Mouse (Mus musculus): ENCODE measurements at regions not wholly inside any gene's neighbourhood (a gene's known extent, or its start where the extent isn't known, plus 50 kb on each side); places are given as distances from the start of the nearest gene placed in this dataset.
"Not testable (repeated sequence)": the region's sequence is repeated elsewhere in the genome, so short reads cannot be mapped to it uniquely, and the experiment has no call there.

- DNase-seq = no peak
Measured at GRCm38 (mm10) chr17:63712937-63713336, 149.9 kb upstream of the Fer start.

DNA sequence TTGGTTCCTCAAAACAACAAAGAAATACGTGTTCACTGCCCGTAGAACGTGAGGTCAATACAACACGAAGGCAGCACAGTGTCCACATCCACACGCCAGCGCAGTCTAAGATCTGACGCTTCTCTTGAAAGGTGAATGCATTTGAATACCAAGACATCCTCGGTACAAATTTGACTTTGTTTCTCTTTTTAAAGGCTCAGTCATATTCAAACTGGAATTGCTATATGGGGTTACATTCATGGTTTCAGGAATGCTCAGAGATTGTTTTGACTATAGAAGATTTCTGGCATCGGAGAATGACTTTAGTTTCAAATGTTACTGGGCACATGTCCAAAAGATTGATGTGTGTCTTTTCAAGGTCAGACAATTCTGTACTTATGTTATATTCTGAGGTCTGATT, 147.2 kb upstream of the Fer start:
- peak in 1 of 2 experiments; percentile 28 for DNase-seq

- peak; percentile 91 to 94 for DNase-seq
Measured at GRCm38 (mm10) chr17:63716161-63716560, 146.7 kb upstream of the Fer start.

DNA sequence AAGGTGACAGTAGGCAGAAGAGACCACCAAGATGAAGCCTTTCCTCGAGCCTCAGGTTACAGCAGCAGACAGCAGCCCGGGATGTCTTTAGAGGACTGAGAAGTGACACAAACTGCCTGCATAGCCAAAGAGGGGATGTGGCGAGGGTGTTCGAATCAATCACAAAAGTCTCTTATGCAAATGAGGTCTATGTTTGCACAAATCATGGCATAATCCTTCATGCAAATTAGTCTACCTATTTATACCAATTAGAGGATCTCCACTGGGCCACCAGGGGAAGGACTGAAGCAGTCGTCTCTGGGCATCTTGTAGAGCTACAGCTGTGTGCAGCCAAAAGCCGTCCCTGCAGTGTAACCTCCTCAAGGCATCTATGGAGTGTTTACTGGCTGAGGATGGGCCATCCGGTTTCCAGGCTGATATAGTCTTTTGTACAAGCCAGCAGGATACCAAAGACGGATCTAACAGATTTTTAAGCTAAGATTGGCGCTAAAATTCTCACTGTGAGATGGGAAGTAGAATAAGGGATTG, 145.7 kb upstream of the Fer start:
- peak in 1 of 2 experiments; percentile 40 for DNase-seq

DNA sequence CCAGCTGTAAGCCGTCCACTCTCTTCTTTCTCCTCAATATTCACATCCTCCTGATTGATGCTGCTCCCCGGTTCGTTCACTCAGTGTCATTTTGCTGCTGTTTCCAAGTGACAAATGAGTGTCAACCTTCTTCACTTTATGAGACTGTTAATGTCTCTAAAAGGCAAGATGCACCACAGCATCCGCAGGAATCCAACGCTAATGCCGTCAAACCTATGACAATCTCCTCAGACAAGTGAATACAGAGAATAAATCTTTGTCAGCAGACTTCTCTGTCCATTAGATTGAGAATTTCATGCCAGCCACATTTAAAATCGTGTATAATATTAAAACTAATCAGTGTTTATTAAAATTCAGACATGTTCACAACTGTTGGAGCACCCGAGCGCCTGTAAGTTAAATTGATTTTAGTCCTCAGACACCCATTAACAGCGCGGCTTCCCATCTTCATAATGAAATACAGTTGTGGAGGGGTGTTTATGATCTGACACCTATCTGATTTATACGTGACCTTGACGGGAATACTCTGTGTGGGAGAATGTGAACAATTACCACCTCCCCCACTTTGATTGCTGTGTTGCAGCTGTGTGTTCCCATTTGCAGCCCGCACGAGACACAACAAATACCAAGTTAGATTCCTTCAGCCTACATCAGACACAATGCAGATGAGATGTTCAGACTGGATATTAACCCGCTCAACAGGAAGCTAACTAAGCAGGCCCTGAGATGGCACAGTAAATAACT, 143.7 kb upstream of the Fer start:
- DNase-seq = no peak

DNA sequence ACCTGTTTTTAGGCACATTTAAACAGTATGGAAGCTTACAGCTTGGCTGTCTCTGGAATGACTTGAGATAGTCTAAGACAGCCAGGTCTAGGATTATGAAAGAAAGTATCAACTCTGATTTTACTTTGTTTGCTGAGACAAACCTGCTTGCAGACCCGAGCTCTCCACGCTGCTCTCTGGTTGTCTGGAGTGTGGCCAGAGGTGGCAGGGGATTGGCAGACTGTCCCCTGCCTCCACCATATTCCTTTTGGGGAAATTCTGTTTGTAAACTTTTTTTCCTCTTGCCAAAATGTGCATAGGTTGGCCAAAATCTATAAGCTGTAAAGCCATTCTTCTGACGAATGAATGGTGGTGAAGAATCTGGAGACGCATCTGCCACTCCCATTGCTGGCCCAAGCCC, 143.1 kb upstream of the Fer start:
- DNase-seq = no peak

DNA sequence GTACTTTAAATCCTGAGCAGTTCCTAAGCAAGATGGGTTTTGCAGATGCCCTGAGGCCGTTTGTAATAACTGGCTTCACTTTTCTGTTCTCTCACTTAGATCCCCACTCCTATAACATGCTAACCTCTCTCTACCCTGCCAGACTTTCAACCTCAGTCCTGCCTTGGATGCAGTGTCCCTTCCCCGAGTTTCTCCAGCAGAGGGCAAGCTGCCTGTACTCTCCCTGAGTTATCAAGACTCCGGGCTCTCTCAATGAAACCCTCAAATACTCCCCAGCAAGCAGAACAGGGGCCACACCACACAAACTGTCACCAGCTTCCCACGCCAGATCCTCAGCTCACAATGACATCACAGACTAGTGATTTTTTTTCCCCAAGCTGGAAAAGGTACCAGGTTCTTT, 142.0 kb upstream of the Fer start:
- DNase-seq = peak; percentile 35 to 47

DNA sequence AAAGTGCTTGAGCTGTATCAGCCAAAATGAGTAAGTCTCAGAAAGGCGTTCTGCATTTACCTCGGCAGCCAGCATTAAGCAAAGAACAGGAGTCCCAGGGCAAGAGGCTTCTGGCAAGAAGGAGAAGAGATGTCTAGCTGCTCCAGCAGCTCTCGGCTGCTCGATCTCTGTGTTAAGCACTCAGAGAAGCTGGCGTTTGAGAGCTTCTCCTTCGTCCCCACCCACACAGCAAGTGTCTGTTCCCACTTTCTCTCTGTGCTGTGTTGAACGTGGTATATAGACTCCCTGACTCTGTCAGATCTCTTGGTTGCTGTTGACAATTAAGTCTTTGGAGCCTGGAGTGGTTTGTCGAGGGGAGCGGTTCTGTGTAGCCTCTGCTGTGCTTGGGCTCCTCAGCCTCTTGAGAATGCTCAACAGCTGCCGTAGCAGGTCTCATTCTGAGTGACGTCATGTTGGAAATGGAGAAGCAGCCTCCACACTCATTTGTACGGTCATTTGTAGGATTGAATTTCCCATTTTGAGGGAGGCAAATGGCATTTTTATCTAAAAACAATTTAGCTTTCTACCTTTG, 140.3 kb upstream of the Fer start:
- DNase-seq = peak in 1 of 2 experiments; percentile 30

DNA sequence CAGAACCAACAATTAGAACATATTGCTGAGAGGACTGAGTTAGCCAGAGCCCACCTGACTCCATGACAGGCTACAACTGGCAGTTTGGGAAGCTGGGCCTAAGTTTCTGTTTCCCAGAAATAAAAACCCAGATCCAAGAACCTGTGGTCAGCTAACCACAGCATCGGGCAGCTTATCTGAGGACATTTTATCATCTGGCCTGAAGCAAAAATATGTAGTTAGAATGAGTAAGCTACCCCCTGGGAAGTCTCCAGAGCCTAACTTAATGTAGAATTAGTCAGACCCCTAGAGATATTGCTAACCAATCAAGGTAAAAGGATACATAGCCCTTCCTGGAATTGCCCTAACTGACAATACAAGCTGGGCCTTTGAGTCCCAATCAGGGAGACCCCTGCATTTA, 124.7 kb upstream of the Fer start:
- DNase-seq = no peak

DNA sequence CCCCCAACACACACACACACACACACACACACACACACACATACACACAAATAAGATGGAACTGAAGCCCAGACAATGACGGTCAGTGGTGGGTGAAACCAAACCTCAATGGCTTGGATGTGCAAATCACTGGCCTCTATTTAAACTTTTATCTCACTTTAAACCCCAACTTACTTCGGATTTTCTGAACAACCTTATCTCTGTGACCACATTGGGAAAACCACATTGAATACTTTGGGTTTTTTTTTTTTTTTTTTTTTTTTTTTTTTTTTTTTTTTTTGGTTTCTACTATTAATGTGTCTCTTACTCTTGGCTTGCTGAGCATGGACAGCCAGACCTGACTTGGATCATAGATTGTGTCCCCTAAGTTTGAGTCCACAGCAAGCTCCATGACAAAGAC, 123.2 kb upstream of the Fer start:
- DNase-seq = no peak

DNA sequence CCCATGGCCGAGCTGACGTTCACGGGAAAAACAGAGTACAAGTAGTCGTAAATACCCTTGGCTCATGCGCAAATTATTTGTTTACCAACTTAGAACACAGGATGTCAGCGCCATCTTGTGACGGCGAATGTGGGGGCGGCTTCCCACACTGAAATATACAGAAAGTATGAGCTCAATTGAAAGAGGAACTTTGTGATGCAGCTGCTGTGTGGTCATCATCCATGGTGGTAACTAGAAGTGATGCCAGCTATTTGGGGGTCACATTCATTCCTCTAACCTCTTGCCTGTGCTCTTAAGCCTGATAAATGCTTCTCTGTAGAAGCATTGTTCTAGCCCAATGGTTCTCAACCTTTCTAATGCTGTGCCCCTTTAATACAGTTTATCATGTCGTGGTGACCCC, 113.6 kb upstream of the Fer start:
- not testable (repeated sequence) for DNase-seq

DNA sequence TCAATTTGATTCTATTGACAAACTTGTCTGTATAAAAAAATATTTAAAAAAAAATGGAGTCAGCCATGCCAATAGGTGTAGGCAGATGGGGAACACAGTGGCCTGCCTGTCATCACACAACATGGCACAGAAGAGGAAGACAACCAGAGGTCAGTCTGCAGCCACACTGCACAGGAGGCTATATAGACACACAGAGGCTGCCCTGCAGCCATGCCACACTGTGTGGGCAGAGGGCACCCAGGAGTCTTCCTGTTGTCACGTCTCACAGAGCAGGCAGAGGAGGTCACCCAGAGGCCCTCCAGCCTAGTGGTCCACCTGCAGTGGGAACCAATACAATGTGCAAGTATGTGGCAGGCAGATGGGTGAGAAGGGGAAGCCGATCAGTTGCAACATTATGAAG, 108.5 kb upstream of the Fer start:
- no peak for DNase-seq

DNA sequence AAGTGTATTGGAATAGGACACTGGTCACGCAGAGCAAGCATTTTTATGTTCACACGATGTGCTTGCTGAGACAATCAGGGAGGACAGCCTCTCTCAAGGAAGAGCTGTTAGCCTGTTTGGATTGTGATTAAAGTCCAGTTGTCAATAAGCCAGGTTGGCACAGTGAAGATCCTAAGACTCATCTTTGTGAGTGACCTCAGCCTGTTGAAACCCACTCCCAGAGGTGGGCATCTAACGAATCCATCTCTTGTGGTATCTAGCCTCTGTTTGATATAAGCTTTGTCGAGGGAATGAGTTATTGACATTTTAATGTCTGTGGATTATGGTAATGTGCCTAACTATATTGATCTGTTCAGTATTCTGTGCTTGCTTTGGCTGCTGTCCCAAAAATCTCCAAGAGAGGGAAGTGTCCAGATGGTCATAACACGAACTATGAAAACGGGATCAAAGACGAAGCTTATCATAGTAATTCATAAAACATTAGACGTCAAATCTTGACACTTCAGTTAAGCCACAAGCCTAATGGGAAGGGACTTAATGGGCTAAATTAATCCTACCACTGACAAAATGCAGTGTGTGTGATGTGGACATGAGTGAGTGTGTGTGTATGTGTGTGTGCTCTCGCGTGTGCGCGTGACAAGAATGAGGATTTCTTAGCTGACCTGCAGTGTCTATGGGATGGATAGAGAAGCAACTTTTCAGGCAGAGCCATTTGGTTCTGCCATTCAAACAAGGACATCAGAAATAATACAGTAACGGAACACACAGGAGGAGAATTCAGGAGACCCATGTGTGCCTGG, 104.8 kb upstream of the Fer start:
- peak in 1 of 2 experiments; percentile 4 for DNase-seq

- peak in 1 of 2 experiments; percentile 4 for DNase-seq
Measured at GRCm38 (mm10) chr17:63758817-63759404, 104.0 kb upstream of the Fer start.

DNA sequence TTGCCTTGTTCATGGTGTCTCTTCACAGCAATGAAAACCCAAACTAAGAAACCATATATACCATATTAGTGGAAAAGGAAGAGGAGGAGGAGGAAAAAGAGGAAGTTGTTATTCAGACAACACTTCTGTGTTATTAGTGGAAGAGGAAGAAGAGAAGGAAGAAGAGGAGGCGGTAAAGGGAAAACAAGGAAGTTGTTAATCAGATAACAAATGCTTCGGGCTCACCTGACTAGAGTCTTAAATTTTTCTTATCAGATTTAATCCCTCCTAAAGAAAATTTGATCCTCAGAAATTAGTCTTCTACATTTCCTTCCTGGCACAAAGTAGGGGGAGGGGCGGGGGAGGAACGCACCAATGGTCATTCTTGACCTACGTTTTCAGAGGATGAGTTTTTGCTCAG, 101.8 kb upstream of the Fer start:
- DNase-seq = no peak

GRCm38 (mm10) chr17:63771111-63771510, 91.8 kb upstream of the Fer start:
- no peak for DNase-seq

DNA sequence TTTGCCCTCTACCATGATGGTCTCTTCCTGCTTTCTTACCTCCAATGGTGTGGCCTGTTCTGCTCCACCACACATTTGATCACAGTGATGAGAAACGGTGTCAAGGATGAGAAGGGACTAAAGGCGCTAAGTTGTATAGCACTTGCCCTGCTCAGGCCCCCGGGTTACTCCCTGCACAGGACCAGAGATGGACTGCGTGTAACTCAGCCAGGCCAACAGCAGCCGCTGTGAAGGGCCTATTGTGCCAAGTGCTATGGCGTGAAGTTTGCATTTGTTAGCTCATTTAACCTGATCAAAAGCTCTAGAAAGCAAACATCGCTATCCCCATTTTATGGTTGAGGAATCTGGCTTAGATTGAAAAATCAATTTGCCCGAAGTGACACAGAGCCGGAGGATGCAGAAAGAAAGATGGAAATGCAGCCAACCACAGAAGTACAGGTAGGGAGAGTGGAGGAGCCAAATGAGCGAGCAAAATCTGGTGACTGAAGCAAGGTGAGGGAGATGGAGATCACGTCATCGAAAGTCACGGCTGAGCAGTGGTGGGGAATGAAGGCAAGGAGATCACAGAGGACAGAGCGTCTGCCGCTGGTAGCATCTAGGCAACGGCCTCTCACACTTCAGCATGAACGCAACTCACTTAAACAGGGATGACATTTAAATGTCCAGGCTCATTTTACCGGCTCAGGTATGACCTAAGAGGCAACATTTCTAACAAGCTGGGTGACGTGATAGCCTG, 78.3 kb upstream of the Fer start:
- DNase-seq = no peak

DNA sequence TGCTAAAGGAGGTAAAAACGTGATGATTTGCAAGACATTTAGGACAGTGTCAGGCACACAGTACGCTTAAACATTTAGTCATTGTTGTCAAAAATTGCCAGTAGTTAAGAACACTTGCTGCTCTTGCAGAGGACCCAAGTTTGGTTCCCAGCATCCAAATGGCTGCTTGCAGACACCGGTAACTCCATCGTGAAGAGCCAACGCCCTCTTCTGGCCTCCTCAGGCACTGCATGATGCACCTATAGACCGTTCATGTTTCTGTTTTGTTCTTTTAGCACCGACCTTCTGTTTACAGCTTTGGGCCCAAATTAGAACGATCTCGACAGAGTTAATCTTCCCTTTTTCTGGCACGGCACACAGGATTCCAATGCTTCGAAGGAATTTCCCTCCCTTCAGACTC, 76.4 kb upstream of the Fer start:
- DNase-seq = no peak

GRCm38 (mm10) chr17:63794352-63794751, 68.5 kb upstream of the Fer start:
- DNase-seq = no peak

GRCm38 (mm10) chr17:63798381-63798780, 64.5 kb upstream of the Fer start:
- DNase-seq = no peak

GRCm38 (mm10) chr17:63798961-63799531, 63.8 kb upstream of the Fer start:
- no peak for DNase-seq

DNA sequence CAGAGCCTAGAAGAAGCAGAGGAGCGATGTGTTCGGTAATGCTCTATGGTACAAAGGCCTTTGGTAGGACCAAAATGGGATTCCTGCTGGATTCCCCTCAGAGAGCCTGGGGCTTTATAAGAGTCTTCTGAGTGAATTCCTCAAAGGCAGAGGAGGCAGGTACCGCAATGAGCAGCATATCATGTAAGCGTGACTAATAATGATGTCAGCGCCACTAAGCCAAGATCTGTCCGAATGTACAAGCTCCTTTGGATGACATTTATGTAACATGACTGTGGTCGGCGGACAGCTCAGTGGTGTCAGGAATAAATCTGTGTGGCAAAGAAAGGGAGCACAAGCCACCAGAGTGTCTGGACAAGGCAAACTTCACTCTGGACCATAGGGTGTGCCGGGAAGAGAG, 61.5 kb upstream of the Fer start:
- DNase-seq = no peak
